ENCODE assay signal across 23 mouse cellular contexts in genomic region chr5:122625565-122626252, GRCm38 (mm10). TPM values are rescaled to one million over a fixed set of nuclear protein-coding genes. Genes with fewer than 3 reads are reported as not detected.
A peak's percentile ranks its signal among the peaks of the same experiment; 100 is the strongest.
DNase-seq lines count a peak whose midpoint lies in the region; ATAC-seq and TF ChIP-seq lines count a peak whose summit lies in the region.
"Had no signal": no experiment of that assay in that cellular context is flagged by ENCODE, and none has a peak within 500 bp of the region (broad histone marks: within the 10 kb centered on the region; RNA-seq: fewer than 3 reads in every experiment).

No protein-coding gene starts in this region.

- no peak for TF ChIP-seq CTCF in CH12.LX (conservative IDR thresholded peaks at IDR 0.05 in 1 of 2, IDR thresholded peaks at IDR 0.05 in 1 of 2; ENCODE audit: low read depth in 2 of 2, low read length in 2 of 2)

- no peak overlapping the region for H3K9ac ChIP-seq in heart, embryonic 12.5 days
- H3K9ac ChIP-seq in CH12.LX (ENCODE audit: insufficient read depth, low read depth) = no peak overlapping the region
- no peak overlapping the region for H3K9ac ChIP-seq in kidney, embryonic 16.5 days (replicated peaks; ENCODE audit: low read length)
- H3K9ac ChIP-seq: forebrain, embryonic 15.5 days; heart, embryonic 15.5 days; kidney, embryonic 15.5 days; liver, embryonic 14.5 days; midbrain, embryonic 13.5 days had no signal

- intact Hi-C loops in heart, postnatal 14 days (cut with DNase I) = loop anchor here (2.0 to 10.0 kb wide), 3 partner anchors 78 to 225 kb away; no protein-coding TSS in a partner anchor

- H3K9me3 ChIP-seq in heart, embryonic 12.5 days (replicated peaks) = no peaks in the 10 kb centered on the region
- H3K9me3 ChIP-seq in CH12.LX (replicated peaks; ENCODE audit: low read length) = no peaks in the 10 kb centered on the region
- H3K9me3 ChIP-seq in kidney, embryonic 16.5 days (ENCODE audit: low read length) = no peaks in the 10 kb centered on the region
- H3K9me3 ChIP-seq: forebrain, embryonic 15.5 days; heart, embryonic 15.5 days; kidney, embryonic 15.5 days; midbrain, embryonic 13.5 days had no signal

- no peak overlapping the region for H3K4me3 ChIP-seq in heart, embryonic 12.5 days
- H3K4me3 ChIP-seq in CH12.LX (replicated peaks in 1 of 3; ENCODE audit: low read depth in 2 of 3, low read length in 2 of 3, poor library complexity in 1 of 3) = no peak overlapping the region
- H3K4me3 ChIP-seq in kidney, embryonic 16.5 days (ENCODE audit: low read length) = no peak overlapping the region
- H3K4me3 ChIP-seq: erythroblast, embryonic 14.5 days; forebrain, embryonic 15.5 days; heart, embryonic 15.5 days; kidney, embryonic 15.5 days; midbrain, embryonic 13.5 days had no signal

- 81% methylated on average over 14 of the region's 14 CpGs for WGBS in heart, embryonic 12.5 days
- 89% methylated on average over 14 of the region's 14 CpGs for WGBS in kidney, embryonic 16.5 days

- no peak for ATAC-seq in heart, embryonic 12.5 days (ENCODE audit: insufficient number of reproducible peaks, low FRiP score)
- ATAC-seq in megakaryocyte progenitor cell, adult 5-6 weeks (replicated peaks; ENCODE audit: poor library complexity) = peak; percentile 18; the same call in 1 of the 2 replicates
- ATAC-seq in kidney, embryonic 16.5 days (ENCODE audit: low FRiP score, low TSS enrichment) = no peak
- ATAC-seq: activated CD4-positive, CD25-positive, alpha-beta regulatory T cell, adult 4 months; forebrain, embryonic 15.5 days; hindbrain, embryonic 16.5 days; intestine, embryonic 16.5 days; midbrain, embryonic 13.5 days had no signal

- TF ChIP-seq POLR2A in CH12.LX (IDR thresholded peaks at IDR 0.05; ENCODE audit: low read depth, low read length) = no peak

- peaks cover 37% of the 10 kb centered on the region for H3K4me1 ChIP-seq in heart, embryonic 12.5 days (replicated peaks)
- peaks cover 2 to 6% of the 10 kb centered on the region in 2 experiments; a peak in 1 of 4 replicates for H3K4me1 ChIP-seq in CH12.LX (ENCODE audit: control insufficient read depth in 1 of 2, insufficient read depth in 2 of 2)
- peaks cover 4% of the 10 kb centered on the region; the same call in 1 of the 2 replicates for H3K4me1 ChIP-seq in kidney, embryonic 16.5 days (ENCODE audit: insufficient read depth, low read length)

- no peak for TF ChIP-seq EP300 in CH12.LX (IDR thresholded peaks at IDR 0.05; ENCODE audit: low read length)

- in situ Hi-C loops in CH12.LX (cut with MboI; ENCODE audit: low pct_ligation_motif_present, low pct_unique_long_range_greater_than_20kb, low sequenced_read_pairs) = loop anchor here (25.0 kb wide), 1 partner anchor 488 kb away; the partner anchor contains the start of gene Ccdc63

- H3K36me3 ChIP-seq in heart, embryonic 12.5 days = no peaks in the 10 kb centered on the region
- no peaks in the 10 kb centered on the region for H3K36me3 ChIP-seq in CH12.LX (replicated peaks in 1 of 2; ENCODE audit: control insufficient read depth in 1 of 2, insufficient read depth in 1 of 2, low read length in 1 of 2)
- H3K36me3 ChIP-seq in kidney, embryonic 16.5 days (ENCODE audit: insufficient read depth, low read length) = no peaks in the 10 kb centered on the region
- H3K36me3 ChIP-seq: forebrain, embryonic 15.5 days; heart, embryonic 15.5 days; kidney, embryonic 15.5 days; midbrain, embryonic 13.5 days had no signal

- no peak overlapping the region for H3K4me2 ChIP-seq in heart, embryonic 12.5 days
- no peak overlapping the region for H3K4me2 ChIP-seq in CH12.LX (ENCODE audit: insufficient read depth, low read depth, poor library complexity, severe bottlenecking)
- H3K4me2 ChIP-seq in kidney, embryonic 16.5 days (replicated peaks; ENCODE audit: low read depth, low read length) = no peak overlapping the region
- H3K4me2 ChIP-seq: forebrain, embryonic 15.5 days; heart, embryonic 15.5 days; kidney, embryonic 15.5 days; midbrain, embryonic 13.5 days had no signal

- no peaks in the 10 kb centered on the region for H3K79me2 ChIP-seq in CH12.LX (replicated peaks; ENCODE audit: control insufficient read depth, extremely low read depth, insufficient read depth, poor library complexity, severe bottlenecking)

- no peak for TF ChIP-seq RAD21 in CH12.LX (IDR thresholded peaks at IDR 0.05; ENCODE audit: low read depth, low read length)

- H3K27ac ChIP-seq in heart, embryonic 12.5 days (ENCODE audit: poor library complexity, severe bottlenecking) = 0 out of 2 replicates have a peak overlapping the region, but pooled peaks have one; percentile 28
- H3K27ac ChIP-seq in CH12.LX (ENCODE audit: insufficient read depth, low read depth) = no peak overlapping the region
- H3K27ac ChIP-seq in kidney, embryonic 16.5 days (ENCODE audit: low read length) = no peak overlapping the region
- H3K27ac ChIP-seq: forebrain, embryonic 15.5 days; heart, embryonic 15.5 days; kidney, embryonic 15.5 days; liver, embryonic 14.5 days; midbrain, embryonic 13.5 days had no signal

- no peaks in the 10 kb centered on the region for H3K27me3 ChIP-seq in heart, embryonic 12.5 days (replicated peaks)
- no peaks in the 10 kb centered on the region for H3K27me3 ChIP-seq in CH12.LX (replicated peaks)
- no peaks in the 10 kb centered on the region for H3K27me3 ChIP-seq in kidney, embryonic 16.5 days (ENCODE audit: insufficient read depth, low read length)
- H3K27me3 ChIP-seq: forebrain, embryonic 15.5 days; heart, embryonic 15.5 days; kidney, embryonic 15.5 days; midbrain, embryonic 13.5 days had no signal

- dilution Hi-C loops in CH12.LX (cut with MboI; ENCODE audit: extremely low pct_ligation_motif_present, extremely low pct_unique_long_range_greater_than_20kb, low sequenced_read_pairs) = no loop called here

- no peak for DNase-seq in heart, postnatal 14 days
- DNase-seq in CH12.LX (ENCODE audit: extremely low read depth) (no peak), MEL-GATA-1-ER (ENCODE audit: extremely low read depth, low read depth) (peak; percentile 91)
- no peak for DNase-seq in left cerebral cortex, adult 9 months (ENCODE audit: low spot score in 2 of 2)
- DNase-seq: adrenal gland, postnatal 10 days; B cell, adult 2 months; cerebellum, adult 9-11 months; heart, adult 11 months; layer of hippocampus, postnatal 36 days; right cerebral cortex, postnatal 14 days; thymus, postnatal 14 days had no signal

TF ChIP-seq in CH12.LX, 34 proteins besides CTCF, POLR2A, EP300 and RAD21:
- TF ChIP-seq CHD2 (IDR thresholded peaks at IDR 0.05; ENCODE audit: low read length) = no peak
- no peak for TF ChIP-seq TBP (conservative IDR thresholded peaks at IDR 0.05; ENCODE audit: low read depth, low read length)
- no peak for TF ChIP-seq ZKSCAN1 (IDR thresholded peaks at IDR 0.05; ENCODE audit: borderline replicate concordance, low read depth, low read length)
- no peak for TF ChIP-seq KAT2A (IDR thresholded peaks at IDR 0.05; ENCODE audit: insufficient replicate concordance, low read length)
- TF ChIP-seq ZNF384 (IDR thresholded peaks at IDR 0.05; ENCODE audit: low read depth, low read length) = no peak
- TF ChIP-seq USF1 (IDR thresholded peaks at IDR 0.05; ENCODE audit: low read depth, low read length) = peak; percentile 25
- no peak for TF ChIP-seq CHD1 (IDR thresholded peaks at IDR 0.05; ENCODE audit: low read depth, low read length)
- TF ChIP-seq ELF1 (IDR thresholded peaks at IDR 0.05; ENCODE audit: low read depth, low read length) = no peak
- no peak for TF ChIP-seq NELFE (IDR thresholded peaks at IDR 0.05; ENCODE audit: low read depth, low read length)

RNA-seq across cellular contexts. Expression of gene Ift81, which starts 11.4 kb away (rescaled TPM):
- 25.2 and 30.0 TPM in 2 replicates for polyA plus RNA-seq in heart, embryonic 12.5 days (2016; fragmentation: Nextera tagmentation; extraction: Ambion mirVana)
- total RNA-seq in heart, postnatal 14 days (2021) = 10 to 100 TPM; 49.4 to 58.5 TPM
- total RNA-seq in CH12.LX (2012; rRNA removed) (3.4 and 5.0 TPM in 2 replicates), CH12.LX (2014; rRNA removed) (4.1 and 6.4 TPM in 2 replicates)
- 3.1 and 3.9 TPM in 2 replicates for polyA plus RNA-seq in CH12.LX (2012; ENCODE audit: insufficient read length, low read depth)
- 2.7 and 4.5 TPM in 2 replicates for total RNA-seq in megakaryocyte progenitor cell, adult 5-6 weeks (2015)
- 1.8 and 6.0 TPM in 2 replicates for total RNA-seq in megakaryocyte progenitor cell, adult 5-6 weeks (2017)
- polyA plus RNA-seq in kidney, embryonic 16.5 days (2015; fragmentation: Nextera tagmentation; extraction: Ambion mirVana) = 33.3 and 39.6 TPM in 2 replicates
- polyA plus RNA-seq: erythroblast, embryonic 14.5 days had no signal

RNA-seq across cellular contexts. Expression of gene P2rx7, which starts 18.0 kb away (rescaled TPM):
- 0.76 and 0.91 TPM in 2 replicates for polyA plus RNA-seq in heart, embryonic 12.5 days (2016; fragmentation: Nextera tagmentation; extraction: Ambion mirVana)
- 1 to 10 TPM; 4.0 to 4.3 TPM for total RNA-seq in heart, postnatal 14 days (2021)
- 0.59 and 0.76 TPM in 2 replicates for total RNA-seq in CH12.LX (2012; rRNA removed)
- 1.4 and 1.5 TPM in 2 replicates for total RNA-seq in CH12.LX (2014; rRNA removed)
- 1.5 and 1.8 TPM in 2 replicates for polyA plus RNA-seq in CH12.LX (2012; ENCODE audit: insufficient read length, low read depth)
- 6.1 and 8.3 TPM in 2 replicates for total RNA-seq in megakaryocyte progenitor cell, adult 5-6 weeks (2015)
- 8.5 and 11.6 TPM in 2 replicates for total RNA-seq in megakaryocyte progenitor cell, adult 5-6 weeks (2017)
- 1.3 and 1.5 TPM in 2 replicates for polyA plus RNA-seq in kidney, embryonic 16.5 days (2015; fragmentation: Nextera tagmentation; extraction: Ambion mirVana)
- polyA plus RNA-seq: erythroblast, embryonic 14.5 days had no signal

Comparison
In these comparisons a context has a peak if more than half of its experiments do, and no peak if none do; other contexts are left out.
1. RNA of gene Ift81, which starts 11.4 kb away (total RNA-seq): 49.4 to 58.5 TPM in heart, postnatal 14 days; 3.4 to 6.4 TPM in CH12.LX and 1.8 to 6.0 TPM in megakaryocyte progenitor cell, adult 5-6 weeks; every median in the first group is over 4 times any median in the second.